Mouse (Mus musculus) liver, embryonic 16.5 days (tissue): ENCODE data around the gene Btla. TPM values are rescaled to one million over a fixed set of nuclear protein-coding genes. Genes with fewer than 3 reads are reported as not detected.

Source experiments
- ATAC-seq: fragments of 200-750 bp; cut with Nextera tagmentation; 2 replicates; pipeline ENCODE4 v1.8.0; 2017; ENCODE audit warnings: low read depth, mild to moderate bottlenecking, moderate number of reproducible peaks, moderate library complexity
- H3K27ac ChIP-seq: fragments of 300-500 bp; sonication (generic); 2 replicates; pipeline ENCODE4 v1.5.1; 2014; ENCODE audit warnings: mild to moderate bottlenecking, low read length
- H3K27me3 ChIP-seq: fragments of 300-500 bp; sonication (generic); 2 replicates; pipeline ENCODE4 v1.6.1; 2014; ENCODE audit warnings: low read depth, low read length, mixed read lengths; ENCODE audit not compliant: control insufficient read depth, insufficient read depth
- H3K36me3 ChIP-seq: fragments of 300-500 bp; sonication (generic); 2 replicates; pipeline ENCODE4 v1.6.1; 2014; ENCODE audit warnings: mild to moderate bottlenecking; ENCODE audit not compliant: control insufficient read depth, insufficient read depth
- H3K4me1 ChIP-seq: fragments of 300-500 bp; sonication (generic); 2 replicates; pipeline ENCODE4 v1.6.1; 2014; ENCODE audit warnings: low read depth, low read length, mixed read lengths; ENCODE audit not compliant: control insufficient read depth
- H3K4me2 ChIP-seq: fragments of 300-500 bp; sonication (generic); 2 replicates; pipeline ENCODE4 v1.6.1; 2014; ENCODE audit warnings: low read depth, low read length, mixed read lengths
- H3K4me3 ChIP-seq: fragments of 300-500 bp; sonication (generic); 2 replicates; pipeline ENCODE4 v1.5.1; 2014; ENCODE audit warnings: low read depth, mild to moderate bottlenecking, low read length
- H3K9ac ChIP-seq: fragments of 300-500 bp; sonication (generic); 2 replicates; pipeline ENCODE4 v1.6.1; 2014; ENCODE audit warnings: low read depth, low read length
- H3K9me3 ChIP-seq: fragments of 300-500 bp; sonication (generic); replicated peaks from 2 replicates; pipeline ENCODE4 v1.6.1; 2016; ENCODE audit warnings: low read length; ENCODE audit not compliant: control insufficient read depth
- WGBS: fragments of 180-500 bp; shearing (Covaris S2); extraction: QIAGEN DNeasy Blood & Tissue Kit; methylation state at CpG from one replicate; pipeline ENCODE4 v1.1.7; 2014; ENCODE audit not compliant: insufficient replicate concordance; 5-methylcytosine and 5-hydroxymethylcytosine counted together
- polyA plus RNA-seq: library from polyadenylated mRNA; unstranded; fragments of >200 nt; fragmentation: Nextera tagmentation; extraction: Ambion mirVana; gene quantifications from 2 replicates; pipeline ENCODE4 v1.2.1, GENCODE M21; 2015

Gene Btla
- polyA plus RNA-seq, 1 experiment from 2014 or later = 0.57 TPM

DNA sequence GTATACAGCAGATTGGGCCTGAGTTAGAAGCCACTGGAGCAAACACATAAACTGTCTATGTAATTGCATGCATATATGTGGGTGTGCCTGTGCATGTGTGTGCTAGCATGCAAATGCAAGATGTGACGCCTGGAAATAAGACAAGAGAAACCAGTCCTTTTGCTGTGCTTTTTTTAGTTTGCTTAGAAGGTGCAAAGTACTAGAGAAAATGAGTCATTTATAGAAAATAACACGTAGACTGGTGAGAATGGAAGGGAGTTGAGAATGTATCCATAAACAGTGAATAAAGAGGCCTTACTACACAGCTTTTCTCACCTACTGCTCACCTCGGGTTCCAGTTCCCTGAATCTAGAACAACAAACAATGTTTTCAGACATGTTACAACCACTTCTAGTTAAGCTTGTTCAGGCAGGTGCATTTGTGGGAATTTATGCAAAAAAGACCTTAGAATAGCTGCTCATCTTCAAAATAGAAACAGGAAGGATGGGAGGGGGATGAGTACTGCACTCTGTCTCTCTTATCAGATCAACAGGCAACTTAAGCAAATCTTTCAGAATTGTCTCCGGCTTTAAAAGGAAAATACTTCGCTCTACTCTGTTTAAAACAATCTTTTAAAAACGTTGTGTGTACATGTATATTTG, 27.8 kb downstream of the Btla start:
- Histone ChIP-seq H3K27me3 (no peaks in the 10 kb centered on the region), H3K9me3 (no peaks in the 10 kb centered on the region), H3K4me1 (no peaks in the 10 kb centered on the region), H3K4me3 (no peak overlapping the region), H3K9ac (no peak overlapping the region), H3K4me2 (no peak overlapping the region), H3K27ac (no peak overlapping the region), H3K36me3 (no peaks in the 10 kb centered on the region)
- ATAC-seq = no peak
- 39% methylated on average over 6 of the region's 6 CpGs for WGBS

DNA sequence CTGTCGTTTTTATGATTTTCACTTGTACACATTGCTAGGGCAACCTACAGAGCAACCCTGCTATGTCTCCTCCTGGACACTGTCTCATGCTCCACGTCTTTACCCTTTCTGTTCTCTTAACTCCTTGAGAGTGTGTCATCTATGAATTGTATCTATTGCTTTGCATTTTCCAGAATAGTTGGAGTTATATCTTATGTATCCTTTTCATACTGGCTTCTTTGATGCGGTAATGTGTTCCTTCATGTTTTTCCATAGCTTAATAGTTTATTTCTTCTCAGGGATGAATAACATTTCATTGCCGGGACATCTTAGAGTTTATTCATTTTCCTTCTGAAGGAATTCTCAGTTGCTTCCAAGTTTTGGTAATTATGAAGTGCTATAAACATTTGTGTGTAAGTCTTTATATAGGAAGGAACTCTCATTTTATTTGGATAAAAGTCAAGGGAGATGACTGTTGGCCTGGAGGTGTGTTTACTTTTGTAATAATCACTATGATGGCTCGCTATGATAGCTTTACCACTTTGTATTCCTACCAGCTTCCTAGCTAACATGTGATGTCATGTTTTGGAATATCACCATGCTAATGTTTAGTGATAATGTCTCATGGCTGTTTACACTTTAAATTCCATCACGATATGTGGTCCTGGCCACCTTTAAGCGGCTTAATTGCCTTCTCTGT, 31.2 kb downstream of the Btla start:
- Histone ChIP-seq H3K9ac (no peak overlapping the region), H3K27me3 (no peaks in the 10 kb centered on the region), H3K9me3 (no peaks in the 10 kb centered on the region), H3K4me3 (no peak overlapping the region), H3K4me2 (no peak overlapping the region), H3K36me3 (no peaks in the 10 kb centered on the region), H3K27ac (no peak overlapping the region), H3K4me1 (no peaks in the 10 kb centered on the region)
- WGBS = 67% methylated on average over 7 of the region's 7 CpGs
- ATAC-seq = no peak

DNA sequence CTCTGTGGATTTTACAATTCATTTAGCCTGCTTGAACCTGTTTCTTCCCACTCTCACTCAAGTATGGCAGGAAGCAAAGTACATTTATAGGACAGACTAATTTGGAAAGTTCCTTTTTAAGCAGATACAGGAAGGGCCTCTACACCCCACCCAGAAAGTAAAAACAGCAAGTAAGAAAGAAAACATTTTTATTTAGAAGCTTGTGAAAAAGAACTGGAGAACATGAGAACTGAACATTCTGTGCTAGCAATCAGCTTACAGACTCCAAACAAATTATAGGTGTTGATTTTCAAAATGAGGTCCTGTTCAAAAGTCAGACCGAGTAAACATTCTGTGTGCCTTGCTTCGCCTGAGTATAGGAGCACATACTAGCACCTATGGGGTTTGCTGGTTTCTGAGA, 32.8 kb downstream of the Btla start:
- no peak overlapping the region for H3K4me3 ChIP-seq
- H3K4me2 ChIP-seq = no peak overlapping the region
- no peaks in the 10 kb centered on the region for H3K36me3 ChIP-seq
- WGBS = 57% methylated on average over 2 of the region's 2 CpGs
- no peak overlapping the region for H3K9ac ChIP-seq
- H3K4me1 ChIP-seq = no peaks in the 10 kb centered on the region
- no peak for ATAC-seq
- H3K27me3 ChIP-seq = no peaks in the 10 kb centered on the region
- no peak overlapping the region for H3K27ac ChIP-seq
- H3K9me3 ChIP-seq = no peaks in the 10 kb centered on the region

DNA sequence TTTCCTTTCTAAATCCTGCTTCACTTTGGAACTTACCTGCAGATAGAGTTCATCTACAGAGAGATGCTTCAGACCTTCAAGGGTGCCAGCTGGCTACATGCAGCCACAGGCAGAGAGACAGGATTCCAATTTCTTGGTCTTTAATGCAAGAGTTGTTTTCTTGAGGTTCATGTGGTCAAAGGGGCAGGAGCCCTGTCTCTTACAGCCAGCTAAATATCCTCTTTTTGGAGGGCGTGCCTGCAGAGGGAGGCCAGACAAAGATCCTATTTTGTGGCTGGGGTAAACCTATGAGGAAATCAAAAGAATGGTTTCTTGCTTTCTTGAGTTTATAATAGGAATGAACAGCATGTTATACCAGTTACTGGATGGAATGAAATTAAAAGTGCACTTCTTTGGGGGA, 33.5 kb downstream of the Btla start:
- no peak overlapping the region for H3K27ac ChIP-seq
- no peaks in the 10 kb centered on the region for H3K36me3 ChIP-seq
- ATAC-seq = no peak
- H3K27me3 ChIP-seq = no peaks in the 10 kb centered on the region
- H3K4me1 ChIP-seq = no peaks in the 10 kb centered on the region
- H3K9me3 ChIP-seq = no peaks in the 10 kb centered on the region
- no peak overlapping the region for H3K4me2 ChIP-seq
- H3K4me3 ChIP-seq = no peak overlapping the region
- 36% methylated on average over 1 of the region's 1 CpGs for WGBS
- H3K9ac ChIP-seq = no peak overlapping the region

DNA sequence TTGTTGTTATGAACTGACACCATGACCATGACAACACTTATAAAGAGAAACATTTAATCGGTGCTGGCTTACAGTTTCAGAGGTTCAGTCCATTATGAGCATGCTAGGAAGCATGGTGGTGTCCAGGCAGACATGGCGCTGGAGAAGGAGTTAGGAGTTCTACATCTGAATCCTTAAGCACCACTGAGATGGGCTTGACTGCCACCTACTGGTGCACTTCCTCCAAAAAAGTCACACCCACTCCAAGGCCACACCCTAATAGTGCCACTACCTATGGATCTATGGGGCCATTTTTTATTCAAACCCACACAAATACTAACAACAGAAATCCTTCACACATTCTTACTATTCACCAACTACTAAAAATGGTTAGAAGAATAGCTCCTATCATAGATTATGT, 35.5 kb downstream of the Btla start:
- H3K4me3 ChIP-seq = no peak overlapping the region
- H3K36me3 ChIP-seq = no peaks in the 10 kb centered on the region
- H3K9ac ChIP-seq = no peak overlapping the region
- H3K4me2 ChIP-seq = no peak overlapping the region
- H3K4me1 ChIP-seq = no peaks in the 10 kb centered on the region
- ATAC-seq = no peak
- H3K9me3 ChIP-seq = no peaks in the 10 kb centered on the region
- 75% methylated on average over 2 of the region's 2 CpGs for WGBS
- no peaks in the 10 kb centered on the region for H3K27me3 ChIP-seq
- H3K27ac ChIP-seq = no peak overlapping the region

DNA sequence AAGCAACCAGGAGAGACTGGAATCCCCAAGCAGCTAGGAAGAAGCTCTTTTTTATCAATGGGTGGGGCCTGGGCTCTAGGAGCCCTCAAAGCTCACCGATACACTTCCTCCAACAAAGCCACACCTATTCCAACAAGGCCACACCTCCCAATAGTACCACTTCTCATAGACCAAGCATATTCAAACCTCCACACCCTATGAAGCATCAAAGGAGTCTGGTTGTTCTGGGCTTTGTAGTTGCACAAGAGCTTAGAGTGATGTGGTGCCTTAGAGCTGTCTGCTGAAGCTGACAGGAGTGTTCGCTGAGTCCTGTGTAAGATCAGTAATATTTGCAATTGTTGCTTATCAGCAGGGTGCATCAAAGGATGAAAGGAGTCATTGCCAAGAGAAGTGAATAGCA, 37.2 kb downstream of the Btla start:
- 61% methylated on average over 2 of the region's 2 CpGs for WGBS

DNA sequence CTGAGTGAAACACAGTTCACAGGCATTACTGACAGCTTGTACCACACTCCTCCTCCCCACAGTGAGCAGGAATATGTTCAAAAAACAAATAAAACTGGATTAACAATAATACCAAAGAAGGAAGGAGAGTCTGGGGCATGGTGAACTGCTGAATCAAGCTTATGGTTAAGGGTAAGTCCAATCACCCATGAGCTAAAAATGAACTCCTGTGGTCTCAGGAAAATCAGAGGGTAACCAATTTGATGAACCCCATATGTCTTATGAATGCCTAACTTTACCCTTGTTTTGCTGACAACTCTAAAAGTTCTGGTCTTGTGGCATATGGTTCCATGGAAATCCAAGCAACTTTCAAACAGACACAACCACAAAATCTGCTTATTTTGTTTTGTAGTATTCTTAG, 37.9 kb downstream of the Btla start:
- ATAC-seq = no peak
- Histone ChIP-seq H3K9me3 (no peaks in the 10 kb centered on the region), H3K4me3 (no peak overlapping the region), H3K4me2 (no peak overlapping the region), H3K27me3 (no peaks in the 10 kb centered on the region), H3K36me3 (no peaks in the 10 kb centered on the region), H3K27ac (no peak overlapping the region), H3K4me1 (no peaks in the 10 kb centered on the region), H3K9ac (no peak overlapping the region)

More for the DNA sequence above, 37.2 kb downstream of the Btla start:
- Histone ChIP-seq H3K9me3 (no peaks in the 10 kb centered on the region), H3K27ac (no peak overlapping the region), H3K4me1 (no peaks in the 10 kb centered on the region), H3K4me2 (no peak overlapping the region), H3K4me3 (no peak overlapping the region), H3K36me3 (no peaks in the 10 kb centered on the region), H3K9ac (no peak overlapping the region), H3K27me3 (no peaks in the 10 kb centered on the region)
- no peak for ATAC-seq

DNA sequence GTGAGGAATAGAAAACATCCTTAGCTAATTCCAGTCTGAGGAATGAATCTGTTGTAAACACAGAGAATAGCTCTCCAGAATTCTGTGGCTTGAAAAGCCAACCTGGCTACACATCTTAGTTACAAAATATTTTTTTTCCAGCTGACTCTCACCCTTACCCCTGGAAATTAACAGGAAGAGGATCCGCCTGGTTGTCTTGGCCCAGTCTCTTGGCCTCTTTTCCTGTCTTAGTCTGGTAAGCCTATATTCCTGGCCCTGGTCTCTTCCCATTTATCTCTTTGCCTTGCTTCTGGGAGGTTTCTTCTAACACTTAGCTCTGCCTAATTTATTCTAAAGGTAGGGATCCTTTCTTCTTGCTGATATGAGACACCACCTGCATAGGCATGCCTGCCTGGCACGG, 45.8 kb downstream of the Btla start:
- Histone ChIP-seq H3K4me1 (no peaks in the 10 kb centered on the region), H3K9ac (no peak overlapping the region), H3K27me3 (no peaks in the 10 kb centered on the region), H3K36me3 (no peaks in the 10 kb centered on the region), H3K4me2 (no peak overlapping the region), H3K4me3 (no peak overlapping the region), H3K9me3 (no peaks in the 10 kb centered on the region), H3K27ac (no peak overlapping the region)
- no peak for ATAC-seq
- WGBS = 62% methylated on average over 2 of the region's 2 CpGs

DNA sequence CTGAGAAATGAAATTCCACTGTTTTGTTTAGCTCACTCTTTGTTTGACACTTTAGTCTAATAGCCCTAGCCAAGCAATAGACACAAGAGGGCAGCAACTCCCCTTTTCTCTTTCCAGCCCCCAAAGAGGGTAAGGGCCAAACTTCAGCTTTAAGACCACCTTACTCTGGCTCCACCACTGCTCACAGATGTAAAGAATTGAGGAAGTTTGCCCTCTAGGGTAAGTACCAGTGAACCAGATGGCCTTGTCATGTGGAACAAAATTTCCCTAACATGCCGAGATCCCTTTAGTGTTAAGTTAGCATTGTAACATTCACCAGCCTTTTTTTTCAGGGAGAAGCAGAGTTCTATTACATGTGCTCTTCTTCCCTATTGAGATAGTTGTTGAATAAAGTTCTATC, 59.0 kb downstream of the Btla start:
- Histone ChIP-seq H3K27ac (no peak overlapping the region), H3K4me2 (no peak overlapping the region), H3K9me3 (no peaks in the 10 kb centered on the region), H3K9ac (no peak overlapping the region), H3K4me1 (no peaks in the 10 kb centered on the region), H3K4me3 (no peak overlapping the region), H3K27me3 (no peaks in the 10 kb centered on the region), H3K36me3 (no peaks in the 10 kb centered on the region)
- WGBS = 41% methylated on average over 1 of the region's 1 CpGs
- no peak for ATAC-seq
